Comparison of ENCODE assay signal across 12 mouse cellular contexts in the genomic region with DNA sequence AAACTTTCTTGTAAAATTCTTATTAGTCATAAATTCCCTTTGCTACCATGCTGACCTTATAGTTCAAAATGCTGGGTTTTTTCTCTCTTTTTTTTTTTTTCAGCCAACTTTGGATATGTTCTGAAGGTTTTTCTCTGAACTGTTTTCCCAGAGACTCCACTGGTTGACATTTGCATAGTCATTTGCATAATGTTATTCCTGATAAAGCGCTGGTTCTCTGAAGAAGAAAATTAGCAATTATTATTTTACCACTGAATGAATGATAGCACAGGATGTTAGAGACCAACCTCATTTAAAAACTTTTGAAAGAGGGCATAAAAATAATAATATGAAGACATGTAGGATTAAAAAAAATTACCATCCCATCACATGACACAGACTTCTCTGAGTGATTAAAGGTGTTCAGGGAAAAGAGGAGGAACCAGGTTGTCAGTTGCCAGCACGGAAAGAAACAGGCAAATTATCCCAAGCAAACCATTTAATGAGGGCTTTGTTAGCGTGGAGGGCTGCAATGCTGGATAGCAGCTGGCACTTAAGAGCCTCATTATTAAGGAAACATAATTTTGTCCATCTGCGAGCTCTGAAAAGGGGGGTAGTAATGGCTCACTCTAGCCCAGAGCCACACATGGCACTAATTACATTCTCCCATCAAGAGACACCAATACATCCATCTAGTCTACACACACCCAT.
DNase-seq lines count a peak whose midpoint lies in the region; ATAC-seq lines count a peak whose summit lies in the region.
"Had no signal": no experiment of that assay in that cellular context is flagged by ENCODE, and none has a peak within 500 bp of the region (broad histone marks: within the 10 kb centered on the region; RNA-seq: fewer than 3 reads in every experiment).

No protein-coding gene starts in this region.

- no peak overlapping the region for H3K4me2 ChIP-seq in embryonic facial prominence, embryonic 12.5 days (replicated peaks)
- H3K4me2 ChIP-seq in hindbrain, embryonic 13.5 days: no peak overlapping the region
- H3K4me2 ChIP-seq in midbrain, embryonic 14.5 days (ENCODE audit: low read length): peak overlapping the region; percentile 17; the same call in 1 of the 2 replicates
- no peak overlapping the region for H3K4me2 ChIP-seq in kidney, embryonic 16.5 days (replicated peaks; ENCODE audit: low read depth, low read length)
- H3K4me2 ChIP-seq: heart, embryonic 15.5 days had no signal

- no peak overlapping the region for H3K9ac ChIP-seq in embryonic facial prominence, embryonic 12.5 days
- H3K9ac ChIP-seq in hindbrain, embryonic 13.5 days: no peak overlapping the region
- H3K9ac ChIP-seq in midbrain, embryonic 14.5 days (replicated peaks; ENCODE audit: low read length): no peak overlapping the region
- no peak overlapping the region for H3K9ac ChIP-seq in kidney, embryonic 16.5 days (replicated peaks; ENCODE audit: low read length)
- H3K9ac ChIP-seq: heart, embryonic 15.5 days had no signal

- H3K4me3 ChIP-seq in embryonic facial prominence, embryonic 12.5 days: no peak overlapping the region
- no peak overlapping the region for H3K4me3 ChIP-seq in hindbrain, embryonic 13.5 days
- no peak overlapping the region for H3K4me3 ChIP-seq in midbrain, embryonic 14.5 days (replicated peaks; ENCODE audit: low read depth, low read length)
- no peak overlapping the region for H3K4me3 ChIP-seq in kidney, embryonic 16.5 days (ENCODE audit: low read length)
- H3K4me3 ChIP-seq: heart, embryonic 15.5 days had no signal

- peaks cover 11% of the 10 kb centered on the region; the same call in 1 of the 2 replicates for H3K4me1 ChIP-seq in embryonic facial prominence, embryonic 12.5 days
- H3K4me1 ChIP-seq in hindbrain, embryonic 13.5 days (replicated peaks): peaks cover 18% of the 10 kb centered on the region
- H3K4me1 ChIP-seq in midbrain, embryonic 14.5 days (ENCODE audit: control insufficient read depth, insufficient read depth, low read length): peaks cover 6% of the 10 kb centered on the region; the same call in 1 of the 2 replicates
- 0 out of 2 replicates have a peak, but pooled peaks cover 4% of the 10 kb centered on the region for H3K4me1 ChIP-seq in kidney, embryonic 16.5 days (ENCODE audit: insufficient read depth, low read length)
- H3K4me1 ChIP-seq: heart, embryonic 15.5 days had no signal

- 14% methylated on average over 4 of the region's 4 CpGs for WGBS in embryonic facial prominence, embryonic 12.5 days
- WGBS in hindbrain, embryonic 13.5 days: 10% methylated on average over 4 of the region's 4 CpGs
- 10% methylated on average over 4 of the region's 4 CpGs for WGBS in midbrain, embryonic 14.5 days
- 39% methylated on average over 4 of the region's 4 CpGs for WGBS in kidney, embryonic 16.5 days

- no peak overlapping the region for H3K27ac ChIP-seq in embryonic facial prominence, embryonic 12.5 days
- peak overlapping the region; percentile 67 for H3K27ac ChIP-seq in hindbrain, embryonic 13.5 days
- peak overlapping the region; percentile 76 for H3K27ac ChIP-seq in midbrain, embryonic 14.5 days (replicated peaks; ENCODE audit: low read depth, low read length)
- no peak overlapping the region for H3K27ac ChIP-seq in kidney, embryonic 16.5 days (ENCODE audit: low read length)
- H3K27ac ChIP-seq: heart, embryonic 15.5 days had no signal

- peak; percentile 42 for DNase-seq in brain, adult 2 months (ENCODE audit: low read depth, low spot score)
- DNase-seq in midbrain, embryonic 14.5 days: peak; percentile 76
- no peak for DNase-seq in kidney, postnatal 36 days
- DNase-seq in gastrocnemius, postnatal 10 days: no peak
- DNase-seq: cerebellum, adult 8-10 months; kidney, postnatal 25 days; thymus, postnatal 25 days had no signal

- H3K36me3 ChIP-seq in embryonic facial prominence, embryonic 12.5 days: no peaks in the 10 kb centered on the region
- no peaks in the 10 kb centered on the region for H3K36me3 ChIP-seq in hindbrain, embryonic 13.5 days
- no peaks in the 10 kb centered on the region for H3K36me3 ChIP-seq in midbrain, embryonic 14.5 days (ENCODE audit: control insufficient read depth, insufficient read depth, low read length)
- H3K36me3 ChIP-seq in kidney, embryonic 16.5 days (ENCODE audit: insufficient read depth, low read length): no peaks in the 10 kb centered on the region
- H3K36me3 ChIP-seq: heart, embryonic 15.5 days had no signal

- no peaks in the 10 kb centered on the region for H3K9me3 ChIP-seq in embryonic facial prominence, embryonic 12.5 days
- H3K9me3 ChIP-seq in hindbrain, embryonic 13.5 days: no peaks in the 10 kb centered on the region
- H3K9me3 ChIP-seq in midbrain, embryonic 14.5 days (ENCODE audit: control insufficient read depth, low read length): no peaks in the 10 kb centered on the region
- H3K9me3 ChIP-seq in kidney, embryonic 16.5 days (ENCODE audit: low read length): no peaks in the 10 kb centered on the region
- H3K9me3 ChIP-seq: heart, embryonic 15.5 days had no signal

- peak; percentile 63; the same call in 1 of the 2 replicates for ATAC-seq in embryonic facial prominence, embryonic 12.5 days (ENCODE audit: insufficient number of reproducible peaks, insufficient read depth, low FRiP score, low TSS enrichment)
- ATAC-seq in hindbrain, embryonic 13.5 days (ENCODE audit: low FRiP score): peak; percentile 96
- ATAC-seq in midbrain, embryonic 14.5 days (ENCODE audit: low FRiP score, low TSS enrichment): peak; percentile 92
- ATAC-seq in activated CD4-positive, CD25-positive, alpha-beta regulatory T cell, adult 4 months: no peak
- ATAC-seq in kidney, embryonic 16.5 days (ENCODE audit: low FRiP score, low TSS enrichment): no peak

- no peaks in the 10 kb centered on the region for H3K27me3 ChIP-seq in embryonic facial prominence, embryonic 12.5 days
- H3K27me3 ChIP-seq in hindbrain, embryonic 13.5 days: no peaks in the 10 kb centered on the region
- H3K27me3 ChIP-seq in midbrain, embryonic 14.5 days (ENCODE audit: control insufficient read depth, insufficient read depth, low read length): no peaks in the 10 kb centered on the region
- no peaks in the 10 kb centered on the region for H3K27me3 ChIP-seq in kidney, embryonic 16.5 days (ENCODE audit: insufficient read depth, low read length)
- H3K27me3 ChIP-seq: heart, embryonic 15.5 days had no signal

Comparison
In these comparisons a context has a peak if more than half of its experiments do, and no peak if none do; other contexts are left out.
1. DNase-seq: peak in brain, adult 2 months (single experiment) and midbrain, embryonic 14.5 days (single experiment); none in kidney, postnatal 36 days (0 of 2) and gastrocnemius, postnatal 10 days (single experiment).
2. ATAC-seq: peak in embryonic facial prominence, embryonic 12.5 days (single experiment), hindbrain, embryonic 13.5 days (single experiment) and midbrain, embryonic 14.5 days (single experiment); none in activated CD4-positive, CD25-positive, alpha-beta regulatory T cell, adult 4 months (single experiment) and kidney, embryonic 16.5 days (single experiment).
3. H3K27ac ChIP-seq: peak in hindbrain, embryonic 13.5 days (single experiment) and midbrain, embryonic 14.5 days (single experiment); none in embryonic facial prominence, embryonic 12.5 days (single experiment) and kidney, embryonic 16.5 days (single experiment).